Mouse (Mus musculus) spleen, adult 2 months (tissue): ENCODE data around the gene Sh2b1.

Source experiments
- CTCF ChIP-seq: fragments of 200-500 bp; IDR thresholded peaks from 2 replicates; pipeline ENCODE4 v1.5.1; 2011; ENCODE audit warnings: mild to moderate bottlenecking, inconsistent platforms; ENCODE audit not compliant: insufficient read depth, insufficient read length, insufficient replicate concordance; ENCODE audit errors: extremely low read depth
- POLR2A ChIP-seq: fragments of 200-500 bp; IDR thresholded peaks from 2 replicates; pipeline ENCODE4 v1.6.1; 2011; ENCODE audit warnings: low read depth, low read length, inconsistent platforms

GRCm38 (mm10) chr7:126464836-126465235, 10.4 kb downstream of the Sh2b1 start:
- TF ChIP-seq CTCF, result no peak
- no peak for TF ChIP-seq POLR2A
